Mouse (Mus musculus) ES-E14 (cell line): ENCODE data around the gene Prss42.

Experiments
- CHD2 ChIP-seq: IDR thresholded peaks from 2 replicates; pipeline ENCODE4 v1.6.1; 2014; ENCODE audit warnings: mild to moderate bottlenecking, low read depth, low read length, inconsistent platforms
- HCFC1 ChIP-seq: IDR thresholded peaks from 2 replicates; pipeline ENCODE4 v1.6.1; 2012; ENCODE audit warnings: low read length, inconsistent platforms, borderline replicate concordance; ENCODE audit not compliant: insufficient read depth
- ZNF384 ChIP-seq: IDR thresholded peaks from 2 replicates; pipeline ENCODE4 v1.6.1; 2012; ENCODE audit warnings: low read depth, low read length, inconsistent platforms

DNA sequence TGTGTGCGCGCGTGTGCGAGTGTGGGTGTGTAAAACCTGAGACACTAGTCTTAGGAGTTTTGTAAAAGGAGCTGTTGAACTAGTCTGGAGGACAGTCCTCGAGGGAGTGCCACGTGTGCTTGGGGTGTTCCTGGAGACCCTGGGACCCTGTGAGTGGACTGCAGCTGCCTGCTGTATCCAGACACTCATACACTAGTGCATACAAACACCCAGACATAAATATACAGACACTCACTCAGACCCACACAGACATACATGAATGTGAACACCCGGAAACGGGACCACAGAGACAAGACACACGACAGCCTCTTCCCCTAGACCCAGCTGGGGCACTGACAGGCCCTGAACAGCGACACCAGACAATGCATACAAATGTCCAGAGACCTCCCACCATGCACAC, 35.2 kb upstream of the Prss42 start:
- TF ChIP-seq HCFC1 (no peak), CHD2 (no peak), ZNF384 (no peak)
